Mouse (Mus musculus) forebrain, embryonic 14.5 days (tissue): ENCODE results near the gene Gm45140. TPM values are rescaled to one million over a fixed set of nuclear protein-coding genes. Genes with fewer than 3 reads are reported as not detected.

ENCODE experiments used
- ATAC-seq: fragments of 200-750 bp; cut with Nextera tagmentation; 2 replicates; pipeline ENCODE4 v1.8.0; 2017; ENCODE audit warnings: mild to moderate bottlenecking, moderate library complexity
- DNase-seq: peaks from one replicate; pipeline ENCODE4 v3.0.0-alpha.2; 2015; ENCODE audit warnings: low spot score
- H3K27ac ChIP-seq: fragments of 300-500 bp; sonication (generic); 2 replicates; pipeline ENCODE4 v1.5.1; 2014; ENCODE audit warnings: low read depth, mild to moderate bottlenecking, control low read depth, low read length, moderate library complexity
- H3K27me3 ChIP-seq: fragments of 300-500 bp; sonication (generic); replicated peaks from 2 replicates; pipeline ENCODE4 v1.6.1; 2014; ENCODE audit warnings: low read length, control low read depth, mixed read lengths; ENCODE audit not compliant: control insufficient read depth, insufficient read depth
- H3K36me3 ChIP-seq: fragments of 300-500 bp; sonication (generic); 2 replicates; pipeline ENCODE4 v1.6.1; 2014; ENCODE audit warnings: low read length, control low read depth; ENCODE audit not compliant: control insufficient read depth, insufficient read depth
- H3K4me1 ChIP-seq: fragments of 300-500 bp; sonication (generic); 2 replicates; pipeline ENCODE4 v1.6.1; 2014; ENCODE audit warnings: antibody characterized with exemption, low read length, control low read depth; ENCODE audit not compliant: control insufficient read depth, insufficient read depth
- H3K4me2 ChIP-seq: fragments of 300-500 bp; sonication (generic); 2 replicates; pipeline ENCODE4 v1.6.1; 2014; ENCODE audit warnings: mild to moderate bottlenecking, control low read depth, low read length
- H3K4me3 ChIP-seq: fragments of 300-500 bp; sonication (generic); 2 replicates; pipeline ENCODE4 v1.5.1; 2014; ENCODE audit warnings: low read depth, low read length, control low read depth
- H3K9ac ChIP-seq: fragments of 300-500 bp; sonication (generic); 2 replicates; pipeline ENCODE4 v1.6.1; 2014; ENCODE audit warnings: mild to moderate bottlenecking, low read length, control low read depth, moderate library complexity
- H3K9me3 ChIP-seq: fragments of 300-500 bp; sonication (generic); replicated peaks from 2 replicates; pipeline ENCODE4 v1.6.1; 2016; ENCODE audit warnings: low read length, control low read depth, mixed read lengths; ENCODE audit not compliant: control insufficient read depth
- WGBS: fragments of 180-500 bp; shearing (Covaris S2); extraction: QIAGEN DNeasy Blood & Tissue Kit; methylation state at CpG from one replicate; pipeline ENCODE4 v1.1.7; 2014; 5-methylcytosine and 5-hydroxymethylcytosine counted together
- polyA plus RNA-seq: library from polyadenylated mRNA; unstranded; fragments of >200 nt; fragmentation: Nextera tagmentation; extraction: Ambion mirVana; gene quantifications from 2 replicates; pipeline ENCODE4 v1.2.1, GENCODE M21; 2014

Gm45140 gene
- polyA plus RNA-seq, 1 experiment from 2014 or later: 1.2 TPM

GRCm38 (mm10) chr6:87809144-87809543, 26.5 kb downstream of the Gm45140 start:
- Histone ChIP-seq H3K27ac (no peak overlapping the region), H3K4me3 (no peak overlapping the region), H3K4me1 (peaks cover 5% of the 10 kb centered on the region), H3K27me3 (no peaks in the 10 kb centered on the region), H3K4me2 (no peak overlapping the region), H3K9ac (no peak overlapping the region), H3K36me3 (peaks cover 13% of the 10 kb centered on the region; the same call in 1 of the 2 replicates), H3K9me3 (no peaks in the 10 kb centered on the region)
- ATAC-seq (no peak), DNase-seq (no peak)
- 90% methylated on average over 2 of the region's 2 CpGs for WGBS

DNA sequence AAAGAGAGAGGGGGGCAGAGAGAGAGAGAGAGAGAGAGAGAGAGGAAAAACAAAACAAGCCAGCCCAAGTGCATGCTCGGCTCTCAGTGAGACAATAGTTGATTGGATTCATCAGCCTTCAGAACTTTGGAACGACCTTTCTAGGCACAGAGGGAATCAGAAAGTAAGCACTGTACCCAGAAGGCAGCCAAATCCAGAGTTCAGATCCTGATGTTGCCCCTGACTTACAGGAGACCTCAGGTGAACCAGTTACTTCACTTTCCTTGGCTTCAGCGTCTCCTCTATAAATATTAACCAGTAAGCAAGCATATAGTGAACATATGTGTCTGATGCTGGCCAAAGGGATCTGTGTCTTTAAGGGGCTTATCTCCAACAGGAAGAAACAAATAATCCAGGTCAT, 27.1 kb downstream of the Gm45140 start:
- no peak overlapping the region for H3K4me3 ChIP-seq
- no peak overlapping the region for H3K27ac ChIP-seq
- H3K4me1 ChIP-seq: peaks cover 5% of the 10 kb centered on the region
- no peaks in the 10 kb centered on the region for H3K27me3 ChIP-seq
- no peak for ATAC-seq
- no peak for DNase-seq
- H3K9ac ChIP-seq: no peak overlapping the region
- H3K4me2 ChIP-seq: no peak overlapping the region
- 71% methylated on average over 3 of the region's 3 CpGs for WGBS
- H3K9me3 ChIP-seq: no peaks in the 10 kb centered on the region
- H3K36me3 ChIP-seq: peaks cover 8% of the 10 kb centered on the region; the same call in 1 of the 2 replicates

DNA sequence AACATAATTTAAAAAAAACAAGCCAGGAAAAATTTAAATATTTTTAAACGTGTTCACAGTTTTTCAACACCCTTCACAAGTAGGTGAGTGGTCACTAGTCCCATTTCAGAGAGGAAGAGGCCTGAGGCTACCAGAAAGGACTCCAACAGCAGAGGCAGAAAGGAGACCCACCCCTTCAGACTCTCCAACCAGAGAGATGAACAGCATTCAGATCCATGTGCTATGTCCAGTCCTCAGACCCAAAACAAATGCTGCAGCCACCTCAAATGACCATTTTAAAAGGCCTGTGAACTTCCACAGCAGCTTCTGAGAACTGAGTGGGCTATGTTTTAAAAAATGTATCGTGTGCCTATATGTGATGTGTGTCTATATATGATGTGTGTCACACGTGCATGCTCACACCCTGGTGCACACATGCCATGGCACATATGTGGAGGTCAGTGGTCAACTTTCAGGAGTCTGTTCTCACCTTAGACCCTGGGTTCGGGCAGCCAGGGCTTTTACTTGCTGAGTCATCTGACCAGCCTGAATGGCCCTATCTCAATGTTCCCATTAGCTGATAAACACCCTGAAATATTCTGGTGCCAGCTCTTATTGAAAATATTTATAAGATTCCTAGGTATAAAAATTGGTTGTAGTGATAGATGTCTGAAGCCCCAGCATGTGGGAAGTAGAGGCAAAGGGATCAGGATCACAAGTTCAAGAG, 27.7 kb downstream of the Gm45140 start:
- Histone ChIP-seq H3K9me3 (no peaks in the 10 kb centered on the region), H3K4me3 (no peak overlapping the region)

DNA sequence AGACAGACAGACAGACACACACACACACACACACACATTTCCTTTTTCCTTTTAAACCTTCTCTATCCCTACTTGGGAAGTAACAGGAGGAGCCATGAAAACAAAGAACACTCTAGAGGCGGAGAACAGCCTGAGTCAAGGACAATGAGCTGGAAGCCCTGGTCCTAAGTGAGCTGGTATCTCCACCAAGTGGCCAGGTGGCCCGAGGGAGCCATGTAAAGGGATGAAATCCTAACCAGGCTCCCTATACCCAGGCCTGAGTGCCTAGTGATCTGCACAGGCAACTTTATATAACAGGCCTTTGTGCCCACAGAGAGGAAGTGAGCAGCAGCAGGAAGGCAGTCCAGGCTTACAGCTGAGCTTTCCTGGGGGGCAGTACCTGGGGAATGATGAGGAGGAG, 28.7 kb downstream of the Gm45140 start:
- Histone ChIP-seq H3K4me1 (peaks cover 5% of the 10 kb centered on the region), H3K27ac (no peak overlapping the region), H3K9ac (no peak overlapping the region), H3K27me3 (no peaks in the 10 kb centered on the region), H3K36me3 (0 out of 2 replicates have a peak, but pooled peaks cover 2% of the 10 kb centered on the region), H3K4me2 (no peak overlapping the region), H3K9me3 (no peaks in the 10 kb centered on the region), H3K4me3 (no peak overlapping the region)
- WGBS: 47% methylated on average over 2 of the region's 2 CpGs
- ATAC-seq (no peak), DNase-seq (no peak)

More for the DNA sequence above, 27.7 kb downstream of the Gm45140 start:
- Histone ChIP-seq H3K9ac (no peak overlapping the region), H3K27me3 (no peaks in the 10 kb centered on the region), H3K4me2 (no peak overlapping the region), H3K27ac (no peak overlapping the region), H3K36me3 (0 out of 2 replicates have a peak, but pooled peaks cover 2% of the 10 kb centered on the region), H3K4me1 (peaks cover 5% of the 10 kb centered on the region)
- WGBS: 87% methylated on average over 4 of the region's 4 CpGs
- ATAC-seq (no peak), DNase-seq (no peak)

DNA sequence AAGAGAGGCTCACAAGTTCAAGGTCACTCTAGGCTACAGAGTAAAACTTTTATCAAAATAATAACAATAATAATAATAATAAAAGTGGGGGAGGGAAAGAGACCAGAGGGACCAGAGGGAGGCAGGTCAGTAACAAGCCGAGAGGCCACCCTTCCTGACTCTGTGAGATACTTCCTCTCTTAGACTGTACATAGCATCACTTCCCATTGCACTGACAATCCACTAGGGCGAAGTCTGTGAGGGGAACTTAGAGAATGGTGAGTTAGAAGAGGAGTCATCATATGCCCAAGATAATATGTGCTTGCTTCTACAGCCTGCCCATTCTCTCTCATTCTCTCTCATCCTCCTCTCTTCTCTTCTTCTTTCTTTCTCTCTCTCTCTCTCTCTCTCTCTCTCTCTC, 29.6 kb downstream of the Gm45140 start:
- Histone ChIP-seq H3K9me3 (no peaks in the 10 kb centered on the region), H3K4me3 (no peak overlapping the region), H3K4me2 (no peak overlapping the region), H3K36me3 (0 out of 2 replicates have a peak, but pooled peaks cover 2% of the 10 kb centered on the region), H3K27me3 (no peaks in the 10 kb centered on the region), H3K9ac (no peak overlapping the region), H3K27ac (no peak overlapping the region), H3K4me1 (peaks cover 5% of the 10 kb centered on the region)
- 80% methylated on average over 2 of the region's 2 CpGs for WGBS
- ATAC-seq: no peak
- DNase-seq: no peak

DNA sequence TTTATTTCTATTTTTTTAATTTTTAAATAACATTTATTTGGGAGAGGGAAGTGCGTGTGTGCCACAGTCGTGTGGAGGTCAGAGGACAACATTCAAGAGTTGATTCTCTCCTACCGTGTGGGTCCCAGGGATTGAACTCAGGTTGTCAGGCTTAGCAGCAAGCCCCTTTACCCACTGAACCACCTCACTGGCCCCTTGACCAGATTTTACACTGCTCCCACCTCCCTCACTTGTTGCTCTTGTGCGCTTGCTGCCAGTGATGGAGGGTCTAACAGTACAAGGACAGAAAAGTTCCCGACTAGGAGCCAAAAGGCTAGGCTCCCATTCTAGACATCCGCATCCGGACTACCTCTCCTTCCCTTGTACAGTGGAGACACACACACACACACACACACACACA, 30.1 kb downstream of the Gm45140 start:
- Histone ChIP-seq H3K9me3 (no peaks in the 10 kb centered on the region), H3K36me3 (0 out of 2 replicates have a peak, but pooled peaks cover 2% of the 10 kb centered on the region), H3K4me1 (no peaks in the 10 kb centered on the region), H3K27ac (no peak overlapping the region), H3K9ac (no peak overlapping the region), H3K27me3 (no peaks in the 10 kb centered on the region), H3K4me2 (no peak overlapping the region), H3K4me3 (no peak overlapping the region)
- ATAC-seq (no peak), DNase-seq (no peak)
- 94% methylated on average over 7 of the region's 7 CpGs for WGBS

- no peak overlapping the region for H3K4me3 ChIP-seq
- 79% methylated on average over 7 of the region's 7 CpGs for WGBS
- H3K9ac ChIP-seq: no peak overlapping the region
- no peaks in the 10 kb centered on the region for H3K4me1 ChIP-seq
- no peak overlapping the region for H3K27ac ChIP-seq
- H3K27me3 ChIP-seq: no peaks in the 10 kb centered on the region
- 0 out of 2 replicates have a peak, but pooled peaks cover 2% of the 10 kb centered on the region for H3K36me3 ChIP-seq
- DNase-seq (no peak), ATAC-seq (no peak)
- H3K9me3 ChIP-seq: no peaks in the 10 kb centered on the region
- no peak overlapping the region for H3K4me2 ChIP-seq
Measured at GRCm38 (mm10) chr6:87804886-87805285, 30.7 kb downstream of the Gm45140 start.

- no peak overlapping the region for H3K4me3 ChIP-seq
- H3K9me3 ChIP-seq: no peaks in the 10 kb centered on the region
- H3K27ac ChIP-seq: no peak overlapping the region
- H3K9ac ChIP-seq: no peak overlapping the region
- 88% methylated on average over 1 of the region's 1 CpGs for WGBS
- ATAC-seq: no peak
- H3K27me3 ChIP-seq: no peaks in the 10 kb centered on the region
- H3K4me1 ChIP-seq: no peaks in the 10 kb centered on the region
- no peak for DNase-seq
- no peak overlapping the region for H3K4me2 ChIP-seq
- 0 out of 2 replicates have a peak, but pooled peaks cover 2% of the 10 kb centered on the region for H3K36me3 ChIP-seq
Measured at GRCm38 (mm10) chr6:87804036-87804435, 31.6 kb downstream of the Gm45140 start.

GRCm38 (mm10) chr6:87802462-87802861, 33.1 kb downstream of the Gm45140 start:
- Histone ChIP-seq H3K27ac (no peak overlapping the region), H3K4me2 (no peak overlapping the region), H3K4me3 (no peak overlapping the region), H3K9me3 (no peaks in the 10 kb centered on the region), H3K36me3 (0 out of 2 replicates have a peak, but pooled peaks cover 2% of the 10 kb centered on the region), H3K4me1 (no peaks in the 10 kb centered on the region), H3K27me3 (no peaks in the 10 kb centered on the region), H3K9ac (no peak overlapping the region)
- ATAC-seq: no peak
- WGBS: 85% methylated on average over 7 of the region's 7 CpGs
- no peak for DNase-seq
